Mouse (Mus musculus): ENCODE measurements around the gene Gdf1.

Gene Gdf1

DNA sequence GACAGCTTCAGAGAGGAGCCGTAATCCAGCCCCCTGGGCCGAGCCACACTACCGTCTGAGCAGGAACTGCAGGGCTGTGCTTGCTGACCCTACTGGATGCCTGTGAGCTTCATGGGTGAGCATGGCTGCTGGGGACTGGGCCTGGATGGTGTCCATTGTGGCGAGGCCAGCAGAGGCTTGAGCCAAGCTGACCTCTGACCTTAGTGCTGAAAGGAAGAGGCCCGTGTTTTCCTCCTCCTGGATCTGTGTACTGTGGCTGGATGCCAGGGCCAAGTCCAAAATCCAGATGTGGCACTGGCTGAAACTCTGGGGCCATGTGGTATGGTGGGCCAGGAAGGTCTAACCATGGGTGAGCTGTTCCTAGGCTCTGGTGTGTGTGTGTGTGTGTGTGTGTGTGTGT is 34.4 kb downstream of the Gdf1 start:
- no peak for DNase-seq (ENCODE audit: low spot score)

GRCm38 (mm10) chr8:70366588-70366987 is 37.0 kb downstream of the Gdf1 start:
- no peak for DNase-seq (ENCODE audit: low spot score)

GRCm38 (mm10) chr8:70370476-70370875 is 40.9 kb downstream of the Gdf1 start:
- DNase-seq (ENCODE audit: low spot score): no peak

DNA sequence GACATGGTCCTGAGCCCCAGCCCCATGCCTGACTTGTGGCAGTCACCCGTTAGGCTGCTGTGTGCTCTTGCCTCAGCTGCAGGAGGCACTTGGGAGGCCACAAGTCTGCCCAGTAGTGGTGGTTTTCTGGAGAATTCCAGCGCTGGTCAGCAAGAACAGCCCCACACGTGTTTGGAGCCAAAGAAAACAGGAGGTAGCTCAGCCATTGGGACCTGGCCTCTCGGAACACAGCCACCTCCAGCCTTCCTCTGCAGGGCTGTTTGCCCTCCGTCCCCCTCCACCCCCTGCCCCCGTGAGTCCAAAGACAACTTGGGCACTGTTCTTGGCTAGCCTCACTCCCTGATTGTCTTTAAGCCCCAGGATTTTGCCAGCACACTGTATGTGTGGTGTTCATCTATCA is 42.3 kb downstream of the Gdf1 start:
- no peak for DNase-seq (ENCODE audit: low spot score)

GRCm38 (mm10) chr8:70373397-70374317 is 44.0 kb downstream of the Gdf1 start, which contains the start of gene Comp:
TSS of gene Comp (plus strand) at chr8:70373558.
- no peak for DNase-seq (ENCODE audit: low spot score)

DNA sequence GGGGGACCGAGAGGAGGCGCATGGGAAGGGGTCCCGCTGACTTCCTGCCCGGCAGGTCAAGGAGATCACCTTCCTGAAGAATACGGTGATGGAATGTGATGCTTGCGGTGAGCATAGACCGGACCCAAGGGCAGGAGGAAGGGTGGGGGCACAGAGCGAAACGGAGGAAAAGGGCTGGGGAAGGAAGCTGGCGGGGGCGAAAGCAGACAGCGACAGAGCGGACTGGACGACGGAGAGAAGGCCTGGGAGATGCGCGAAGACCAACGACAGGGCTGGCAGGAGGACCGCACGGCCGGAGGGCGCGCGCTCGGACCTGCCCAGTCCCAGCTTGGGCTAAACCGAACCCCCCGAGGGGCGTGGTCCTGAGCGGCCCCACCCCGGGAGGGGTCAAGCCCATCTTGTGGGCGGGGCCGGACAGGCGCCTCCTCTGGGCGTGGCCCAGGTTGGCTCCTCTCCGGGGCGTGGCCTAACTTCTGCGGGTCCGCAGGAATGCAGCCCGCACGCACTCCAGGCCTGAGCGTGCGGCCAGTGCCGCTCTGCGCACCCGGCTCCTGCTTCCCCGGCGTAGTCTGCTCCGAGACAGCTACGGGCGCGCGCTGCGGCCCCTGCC is 44.8 kb downstream of the Gdf1 start:
- no peak for DNase-seq (ENCODE audit: low spot score)

- DNase-seq (ENCODE audit: low spot score): no peak
Observed at GRCm38 (mm10) chr8:70375212-70375859, 45.7 kb downstream of the Gdf1 start.

DNA sequence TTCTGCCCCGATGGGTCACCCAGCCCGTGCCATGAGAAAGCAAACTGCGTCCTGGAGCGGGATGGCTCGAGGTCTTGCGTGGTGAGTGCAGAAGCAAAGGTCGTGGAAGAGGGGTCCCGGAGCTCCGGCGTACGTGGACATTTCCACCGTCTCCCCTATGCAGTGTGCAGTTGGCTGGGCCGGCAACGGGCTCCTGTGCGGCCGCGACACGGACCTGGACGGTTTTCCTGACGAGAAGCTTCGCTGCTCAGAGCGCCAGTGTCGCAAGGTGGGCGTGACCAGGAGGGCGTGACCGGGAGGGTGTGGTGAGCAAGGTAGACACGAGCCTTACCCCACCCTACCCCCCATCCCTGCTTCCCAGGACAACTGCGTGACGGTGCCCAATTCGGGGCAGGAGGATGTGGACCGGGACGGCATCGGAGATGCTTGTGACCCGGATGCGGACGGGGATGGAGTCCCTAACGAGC is 46.7 kb downstream of the Gdf1 start:
- DNase-seq (ENCODE audit: low spot score): no peak

DNA sequence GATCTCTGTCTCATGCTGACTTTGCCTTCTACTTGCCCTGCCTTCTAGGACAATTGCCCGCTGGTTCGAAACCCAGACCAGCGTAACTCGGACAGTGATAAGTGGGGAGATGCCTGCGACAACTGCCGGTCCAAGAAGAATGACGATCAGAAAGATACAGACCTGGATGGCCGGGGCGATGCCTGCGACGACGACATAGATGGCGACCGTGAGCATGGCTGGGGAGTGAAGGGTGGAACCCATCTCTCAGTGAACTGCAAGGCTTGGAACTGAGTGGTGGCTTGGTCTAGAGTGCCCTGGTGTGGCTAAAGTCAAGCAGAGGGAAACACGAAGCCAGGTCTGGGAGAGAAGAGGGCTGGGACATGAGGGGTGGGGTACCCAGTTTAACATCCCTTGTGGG is 47.4 kb downstream of the Gdf1 start:
- no peak for DNase-seq (ENCODE audit: low spot score)

DNA sequence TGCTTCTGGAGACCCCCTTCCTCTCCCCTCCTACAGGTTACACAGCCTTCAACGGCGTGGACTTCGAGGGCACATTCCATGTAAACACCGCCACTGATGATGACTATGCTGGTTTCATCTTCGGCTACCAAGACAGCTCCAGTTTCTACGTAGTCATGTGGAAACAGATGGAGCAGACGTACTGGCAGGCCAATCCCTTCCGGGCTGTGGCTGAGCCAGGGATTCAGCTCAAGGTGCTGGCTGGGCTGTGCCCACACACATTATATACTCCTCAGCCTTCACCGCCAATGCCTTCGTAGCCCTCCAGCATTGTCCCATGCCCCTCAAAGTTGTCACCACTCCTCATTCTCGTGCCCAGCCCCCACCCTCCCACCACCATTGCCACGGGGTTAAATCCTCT is 50.5 kb downstream of the Gdf1 start:
- DNase-seq (ENCODE audit: low spot score): no peak
